Mouse (Mus musculus) heart, embryonic 16.5 days (tissue): ENCODE results near the gene Zfp281. TPM values are rescaled to one million over a fixed set of nuclear protein-coding genes. Genes with fewer than 3 reads are reported as not detected.

Experiments used
- ATAC-seq: fragments of 200-750 bp; cut with Nextera tagmentation; replicated peaks from 2 replicates; pipeline ENCODE4 v1.8.0; 2017; ENCODE audit warnings: moderate number of reproducible peaks; ENCODE audit not compliant: insufficient read depth, low FRiP score; ENCODE audit errors: extremely low read depth
- H3K27ac ChIP-seq: fragments of 300-500 bp; sonication (generic); 2 replicates; pipeline ENCODE4 v1.5.1; 2014; ENCODE audit warnings: mild to moderate bottlenecking, low read length, control low read depth, moderate library complexity
- H3K27me3 ChIP-seq: fragments of 300-500 bp; sonication (generic); 2 replicates; pipeline ENCODE4 v1.6.1; 2014; ENCODE audit warnings: low read length, mixed read lengths; ENCODE audit not compliant: control insufficient read depth, insufficient read depth
- H3K36me3 ChIP-seq: fragments of 300-500 bp; sonication (generic); 2 replicates; pipeline ENCODE4 v1.6.1; 2014; ENCODE audit not compliant: control insufficient read depth, insufficient read depth
- H3K4me1 ChIP-seq: fragments of 300-500 bp; sonication (generic); 2 replicates; pipeline ENCODE4 v1.6.1; 2014; ENCODE audit warnings: low read length, mixed read lengths; ENCODE audit not compliant: control insufficient read depth, insufficient read depth
- H3K4me2 ChIP-seq: fragments of 300-500 bp; sonication (generic); 2 replicates; pipeline ENCODE4 v1.6.1; 2014; ENCODE audit warnings: low read depth, mild to moderate bottlenecking, control low read depth, low read length
- H3K4me3 ChIP-seq: fragments of 300-500 bp; sonication (generic); 2 replicates; pipeline ENCODE4 v1.5.1; 2014; ENCODE audit warnings: mild to moderate bottlenecking, control low read depth, low read length
- H3K9ac ChIP-seq: fragments of 300-500 bp; sonication (generic); 2 replicates; pipeline ENCODE4 v1.6.1; 2014; ENCODE audit warnings: low read length, control low read depth
- H3K9me3 ChIP-seq: fragments of 300-500 bp; sonication (generic); replicated peaks from 2 replicates; pipeline ENCODE4 v1.6.1; 2016; ENCODE audit warnings: low read length; ENCODE audit not compliant: control insufficient read depth
- WGBS: fragments of 180-500 bp; shearing (Covaris S2); extraction: QIAGEN DNeasy Blood & Tissue Kit; methylation state at CpG from one replicate; pipeline ENCODE4 v1.1.7; 2014; 5-methylcytosine and 5-hydroxymethylcytosine counted together
- polyA plus RNA-seq: library from polyadenylated mRNA; unstranded; fragments of >200 nt; fragmentation: Nextera tagmentation; extraction: Ambion mirVana; gene quantifications from 2 replicates; pipeline ENCODE4 v1.2.1, GENCODE M21; 2015

Zfp281 gene
- polyA plus RNA-seq, 1 experiment from 2014 or later, result 12.1 TPM

DNA sequence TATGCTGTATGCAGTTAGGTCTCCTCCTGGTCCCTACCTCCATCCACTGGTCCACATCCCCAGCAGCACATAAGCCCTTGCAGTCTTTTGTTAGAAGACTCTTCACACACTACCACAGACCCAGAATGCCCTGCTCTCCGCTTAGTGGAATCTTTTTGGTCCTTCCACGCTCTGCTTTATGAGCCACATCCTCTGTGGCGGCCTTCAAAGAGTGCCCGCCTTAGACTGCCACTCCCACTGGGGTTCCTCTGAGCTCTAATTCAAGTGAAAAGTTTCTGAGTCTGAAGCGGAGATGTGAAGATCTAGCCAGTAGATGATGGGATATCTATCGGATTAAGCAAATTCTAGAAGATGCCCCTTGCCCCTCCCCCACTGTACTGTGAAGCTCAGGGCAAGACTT lies 47.9 kb downstream of the Zfp281 start:
- Histone ChIP-seq H3K4me3 (no peak overlapping the region), H3K36me3 (no peaks in the 10 kb centered on the region), H3K9ac (no peak overlapping the region), H3K4me2 (no peak overlapping the region), H3K9me3 (no peaks in the 10 kb centered on the region), H3K4me1 (0 out of 2 replicates have a peak, but pooled peaks cover 3% of the 10 kb centered on the region), H3K27ac (no peak overlapping the region), H3K27me3 (no peaks in the 10 kb centered on the region)
- 85% methylated on average over 6 of the region's 6 CpGs for WGBS
- ATAC-seq, result no peak

DNA sequence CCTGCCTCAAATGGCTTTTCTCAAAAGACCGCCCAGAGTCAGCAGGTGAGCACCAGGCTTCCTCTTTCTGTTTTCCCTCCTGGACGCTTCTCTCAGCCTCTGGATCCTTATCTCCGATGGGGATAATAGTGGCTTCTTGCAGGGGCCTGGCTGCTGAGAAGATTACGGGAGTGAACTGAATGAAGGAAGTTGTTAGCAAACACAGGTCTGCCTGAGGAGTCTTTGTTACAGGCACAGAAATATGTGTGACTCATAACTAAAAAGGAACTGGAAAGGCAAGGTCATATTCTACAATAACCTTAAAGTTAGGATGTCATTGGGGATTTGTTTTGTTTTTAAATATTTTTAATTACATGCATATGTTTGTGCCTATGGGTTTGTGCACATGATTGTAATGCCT lies 48.6 kb downstream of the Zfp281 start:
- no peak overlapping the region for H3K4me3 ChIP-seq
- H3K27ac ChIP-seq, result no peak overlapping the region
- no peak overlapping the region for H3K4me2 ChIP-seq
- H3K4me1 ChIP-seq, result 0 out of 2 replicates have a peak, but pooled peaks cover 3% of the 10 kb centered on the region
- no peak overlapping the region for H3K9ac ChIP-seq
- no peak for ATAC-seq
- H3K27me3 ChIP-seq, result no peaks in the 10 kb centered on the region
- WGBS, result 52% methylated on average over 4 of the region's 4 CpGs
- no peaks in the 10 kb centered on the region for H3K9me3 ChIP-seq
- no peaks in the 10 kb centered on the region for H3K36me3 ChIP-seq

DNA sequence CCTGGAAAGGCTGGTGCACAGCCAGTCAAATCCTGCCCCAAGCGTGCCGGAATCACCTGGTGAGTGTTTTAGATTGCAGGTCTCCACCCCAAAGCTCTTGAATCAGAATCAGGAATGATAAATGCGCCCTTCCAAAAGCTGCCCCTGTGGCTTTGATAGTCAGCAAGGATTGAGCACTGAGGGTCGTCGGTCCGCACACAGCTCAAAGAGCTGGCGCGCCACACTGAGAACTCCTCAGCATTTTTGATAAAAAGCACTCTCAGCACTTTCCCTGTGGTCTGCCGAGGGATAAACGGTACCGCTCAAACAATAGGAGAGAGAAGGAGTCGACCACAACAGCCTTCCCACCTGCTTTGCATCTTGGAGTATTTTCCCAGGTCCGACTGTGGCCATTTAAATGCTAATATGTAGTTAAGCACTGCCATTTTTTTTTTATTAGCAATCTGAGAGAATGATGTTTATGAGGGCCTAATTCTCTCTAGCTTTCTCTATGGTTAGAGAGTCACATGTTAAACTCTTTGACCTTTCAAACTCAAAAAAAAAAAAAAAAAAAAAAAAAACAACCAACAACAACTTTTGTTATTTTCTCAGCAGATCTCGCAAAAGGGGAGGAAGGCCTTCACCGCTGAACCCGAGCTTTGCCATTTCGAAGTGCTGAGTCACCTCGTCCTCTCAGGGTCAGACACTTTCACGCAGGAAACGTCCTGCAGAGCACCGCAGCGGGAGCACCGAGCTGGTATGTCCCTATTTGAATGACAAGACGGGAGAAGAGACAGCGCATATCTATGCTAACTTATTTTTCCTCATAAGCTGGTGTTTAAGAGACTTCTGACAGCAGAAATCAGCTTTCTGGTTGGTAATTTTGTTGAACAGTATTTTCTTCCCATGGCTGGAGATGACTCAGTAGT lies 50.1 kb downstream of the Zfp281 start:
- peak overlapping the region; percentile 20; the same call in 1 of the 2 replicates for H3K4me2 ChIP-seq
- no peaks in the 10 kb centered on the region for H3K9me3 ChIP-seq
- ATAC-seq, result no peak
- no peaks in the 10 kb centered on the region for H3K27me3 ChIP-seq
- H3K36me3 ChIP-seq, result no peaks in the 10 kb centered on the region
- H3K27ac ChIP-seq, result no peak overlapping the region
- 0 out of 2 replicates have a peak, but pooled peaks cover 3% of the 10 kb centered on the region for H3K4me1 ChIP-seq
- H3K4me3 ChIP-seq, result no peak overlapping the region
- no peak overlapping the region for H3K9ac ChIP-seq
- WGBS, result 30% methylated on average over 25 of the region's 25 CpGs

DNA sequence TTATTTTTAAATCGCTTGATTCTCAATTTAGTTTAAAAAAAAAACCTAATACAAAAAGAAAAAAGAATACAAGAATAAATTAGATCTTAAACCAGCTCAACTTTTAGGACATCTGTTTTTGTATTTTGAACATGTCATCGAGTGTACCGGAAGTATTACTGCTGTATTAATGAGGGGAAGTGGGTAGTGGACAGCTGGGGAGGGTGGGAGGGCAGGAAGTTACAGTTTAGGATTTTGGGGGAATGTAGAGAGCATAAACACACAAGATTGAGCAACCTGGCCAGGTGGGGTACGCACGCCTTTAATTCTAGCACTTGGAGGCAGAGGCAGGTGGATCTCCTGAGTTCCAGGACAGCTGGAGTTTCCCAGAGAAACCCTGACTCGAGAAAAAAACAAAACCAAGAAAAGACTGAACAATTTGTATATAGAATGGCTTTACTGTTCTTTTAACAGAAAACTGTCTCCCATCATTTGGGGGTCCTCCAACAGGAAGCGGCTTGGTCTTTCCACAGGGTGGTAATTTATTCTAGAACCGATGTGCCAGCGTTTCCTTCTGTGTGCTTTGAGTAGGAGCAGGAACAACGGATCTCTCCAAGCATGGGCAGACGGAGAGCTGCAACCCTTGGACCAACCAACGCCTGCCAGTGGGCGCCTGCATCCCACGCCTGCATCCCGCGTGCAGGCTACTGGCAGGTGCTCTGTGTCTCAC lies 51.2 kb downstream of the Zfp281 start:
- no peak overlapping the region for H3K4me2 ChIP-seq
- no peak overlapping the region for H3K9ac ChIP-seq
- H3K4me3 ChIP-seq, result no peak overlapping the region
- no peak for ATAC-seq
- H3K27me3 ChIP-seq, result no peaks in the 10 kb centered on the region
- no peaks in the 10 kb centered on the region for H3K36me3 ChIP-seq
- H3K4me1 ChIP-seq, result 0 out of 2 replicates have a peak, but pooled peaks cover 3% of the 10 kb centered on the region
- H3K9me3 ChIP-seq, result no peaks in the 10 kb centered on the region
- WGBS, result 89% methylated on average over 16 of the region's 16 CpGs
- no peak overlapping the region for H3K27ac ChIP-seq

DNA sequence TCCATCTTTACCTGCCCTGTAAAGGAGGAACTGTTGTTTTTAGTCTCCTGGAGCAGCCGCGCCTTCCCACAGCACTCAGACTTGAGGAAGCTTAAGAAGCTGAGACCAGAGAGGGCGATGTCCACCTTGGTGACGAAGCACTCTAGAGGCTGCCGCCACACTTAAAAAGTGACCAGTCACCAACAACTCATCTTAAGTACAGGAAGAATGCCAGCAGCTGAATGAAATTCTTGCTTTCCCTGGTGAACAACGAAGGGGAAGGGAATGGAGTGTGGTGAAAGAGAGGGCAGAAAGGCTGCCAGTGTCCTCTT lies 51.7 kb downstream of the Zfp281 start:
- H3K9ac ChIP-seq, result no peak overlapping the region
- ATAC-seq, result no peak
- WGBS, result 49% methylated on average over 6 of the region's 6 CpGs
- no peaks in the 10 kb centered on the region for H3K27me3 ChIP-seq
- H3K4me3 ChIP-seq, result no peak overlapping the region
- 0 out of 2 replicates have a peak, but pooled peaks cover 3% of the 10 kb centered on the region for H3K4me1 ChIP-seq
- H3K36me3 ChIP-seq, result no peaks in the 10 kb centered on the region
- H3K4me2 ChIP-seq, result no peak overlapping the region
- no peak overlapping the region for H3K27ac ChIP-seq
- H3K9me3 ChIP-seq, result no peaks in the 10 kb centered on the region

DNA sequence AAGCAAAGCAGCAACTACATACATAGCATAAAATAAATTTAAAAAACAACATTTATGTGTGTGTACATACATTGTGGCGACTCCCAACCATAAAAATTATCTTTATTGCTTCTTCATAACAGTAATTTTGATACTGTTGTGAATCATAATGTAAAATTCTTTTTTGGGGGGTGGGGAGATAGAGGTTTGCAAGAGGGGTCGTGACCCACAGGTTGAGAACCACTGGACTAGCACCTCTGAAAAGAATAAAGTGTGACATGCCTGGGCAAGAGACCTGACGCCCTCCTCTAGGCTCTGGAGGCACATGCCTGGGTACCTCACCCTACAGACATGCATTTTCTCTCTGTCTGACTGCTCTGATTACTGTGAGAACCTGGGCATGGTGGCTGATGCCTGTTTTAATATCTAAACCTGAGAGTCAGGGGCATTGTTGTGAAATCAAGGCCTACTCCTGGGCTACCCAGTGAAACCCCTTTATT lies 53.2 kb downstream of the Zfp281 start:
- no peaks in the 10 kb centered on the region for H3K9me3 ChIP-seq
- H3K4me3 ChIP-seq, result no peak overlapping the region
- H3K9ac ChIP-seq, result no peak overlapping the region
- H3K27me3 ChIP-seq, result no peaks in the 10 kb centered on the region
- no peak overlapping the region for H3K27ac ChIP-seq
- H3K4me1 ChIP-seq, result 0 out of 2 replicates have a peak, but pooled peaks cover 3% of the 10 kb centered on the region
- H3K4me2 ChIP-seq, result no peak overlapping the region
- H3K36me3 ChIP-seq, result no peaks in the 10 kb centered on the region
- WGBS, result 75% methylated on average over 3 of the region's 3 CpGs
- ATAC-seq, result no peak

DNA sequence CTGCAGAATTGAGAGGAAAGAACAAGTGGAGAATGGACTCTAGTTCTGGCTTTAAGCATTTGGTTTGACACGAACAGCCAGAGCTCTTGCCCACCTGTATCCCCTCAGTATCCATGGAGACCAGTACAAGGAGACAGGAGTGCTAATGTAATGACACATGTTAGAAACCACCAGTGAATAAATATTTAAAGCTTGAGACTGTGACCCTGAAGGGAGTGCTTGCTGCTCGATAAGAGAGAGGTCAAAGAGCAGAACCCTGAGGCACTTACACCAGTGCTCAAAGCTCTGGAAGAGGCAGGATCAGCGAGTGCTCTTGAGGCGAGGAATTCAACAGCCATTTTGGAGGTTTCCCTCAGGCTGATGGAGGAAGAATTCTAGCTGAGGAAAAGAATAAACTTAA lies 54.1 kb downstream of the Zfp281 start:
- H3K9me3 ChIP-seq, result no peaks in the 10 kb centered on the region
- WGBS, result 50% methylated on average over 4 of the region's 4 CpGs
- H3K4me3 ChIP-seq, result no peak overlapping the region
- H3K4me2 ChIP-seq, result no peak overlapping the region
- H3K9ac ChIP-seq, result no peak overlapping the region
- H3K27me3 ChIP-seq, result no peaks in the 10 kb centered on the region
- ATAC-seq, result no peak
- H3K36me3 ChIP-seq, result no peaks in the 10 kb centered on the region
- no peak overlapping the region for H3K27ac ChIP-seq
- peaks cover 3% of the 10 kb centered on the region; the same call in 1 of the 2 replicates for H3K4me1 ChIP-seq
